Mouse (Mus musculus): ENCODE results near the gene Zdhhc14. TPM values are rescaled to one million over a fixed set of nuclear protein-coding genes. Genes with fewer than 3 reads are reported as not detected.

Zdhhc14 gene
- polyA plus RNA-seq, 1 experiment from 2014 or later = 7.2 TPM

GRCm38 (mm10) chr17:5741061-5741460 is 248.7 kb downstream of the Zdhhc14 start:
- H3K9me3 ChIP-seq = no peaks in the 10 kb centered on the region
- WGBS = 92% methylated on average over 6 of the region's 6 CpGs

GRCm38 (mm10) chr17:5744016-5744415 is 251.7 kb downstream of the Zdhhc14 start:
- H3K9ac ChIP-seq = no peak overlapping the region
- ATAC-seq (ENCODE audit: low FRiP score, low read depth) = no peak

More at GRCm38 (mm10) chr17:5741061-5741460, 248.7 kb downstream of the Zdhhc14 start:
- no peak overlapping the region for H3K9ac ChIP-seq
- ATAC-seq (ENCODE audit: low FRiP score, low read depth) = no peak
- no peak overlapping the region for H3K4me2 ChIP-seq (replicated peaks)
- 0 out of 2 replicates have a peak, but pooled peaks cover 3% of the 10 kb centered on the region for H3K27me3 ChIP-seq (replicated peaks)
- no peak overlapping the region for H3K4me3 ChIP-seq
- no peak overlapping the region for H3K27ac ChIP-seq
- H3K36me3 ChIP-seq = no peaks in the 10 kb centered on the region
- no peaks in the 10 kb centered on the region for H3K4me1 ChIP-seq

DNA sequence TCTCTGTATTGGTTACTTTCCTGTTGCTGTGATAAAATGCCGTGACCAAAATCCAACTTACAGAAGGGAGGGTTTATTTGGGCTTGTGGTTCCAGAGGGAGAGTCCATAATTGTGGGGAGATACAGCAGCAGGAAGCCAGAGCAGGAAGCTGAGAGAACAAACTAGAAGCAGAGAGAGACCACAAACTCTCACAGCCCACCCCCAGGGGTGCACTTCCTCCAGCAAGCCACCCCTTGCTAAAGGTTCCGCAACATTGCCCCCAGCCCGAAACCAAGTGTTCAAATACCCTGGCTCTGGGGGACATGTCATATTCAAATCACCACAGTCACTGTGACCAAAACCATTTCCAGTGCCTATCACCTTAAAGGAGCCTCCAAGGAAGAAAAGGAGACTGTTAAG is 254.0 kb downstream of the Zdhhc14 start:
- Histone ChIP-seq H3K4me1 (no peaks in the 10 kb centered on the region), H3K4me3 (no peak overlapping the region), H3K27me3 (replicated peaks) (no peaks in the 10 kb centered on the region), H3K9ac (no peak overlapping the region), H3K36me3 (no peaks in the 10 kb centered on the region), H3K27ac (no peak overlapping the region), H3K4me2 (replicated peaks) (no peak overlapping the region), H3K9me3 (no peaks in the 10 kb centered on the region)
- WGBS = 91% methylated on average over 3 of the region's 3 CpGs
- no peak for ATAC-seq (ENCODE audit: low FRiP score, low read depth)

More at GRCm38 (mm10) chr17:5744016-5744415, 251.7 kb downstream of the Zdhhc14 start:
- H3K9me3 ChIP-seq = no peaks in the 10 kb centered on the region
- H3K4me3 ChIP-seq = no peak overlapping the region
- 94% methylated on average over 5 of the region's 5 CpGs for WGBS
- H3K4me2 ChIP-seq (replicated peaks) = no peak overlapping the region
- no peaks in the 10 kb centered on the region for H3K27me3 ChIP-seq (replicated peaks)
- H3K4me1 ChIP-seq = no peaks in the 10 kb centered on the region
- H3K36me3 ChIP-seq = no peaks in the 10 kb centered on the region
- no peak overlapping the region for H3K27ac ChIP-seq

- peaks cover 7% of the 10 kb centered on the region; the same call in 1 of the 2 replicates for H3K4me1 ChIP-seq
- no peak overlapping the region for H3K9ac ChIP-seq
- H3K4me3 ChIP-seq = no peak overlapping the region
- no peak overlapping the region for H3K4me2 ChIP-seq (replicated peaks)
- no peaks in the 10 kb centered on the region for H3K36me3 ChIP-seq
- H3K27me3 ChIP-seq (replicated peaks) = no peaks in the 10 kb centered on the region
- 83% methylated on average over 16 of the region's 16 CpGs for WGBS
- H3K9me3 ChIP-seq = no peaks in the 10 kb centered on the region
- ATAC-seq (ENCODE audit: low FRiP score, low read depth) = no peak
- no peak overlapping the region for H3K27ac ChIP-seq
Observed at GRCm38 (mm10) chr17:5747539-5748500, 255.5 kb downstream of the Zdhhc14 start.

DNA sequence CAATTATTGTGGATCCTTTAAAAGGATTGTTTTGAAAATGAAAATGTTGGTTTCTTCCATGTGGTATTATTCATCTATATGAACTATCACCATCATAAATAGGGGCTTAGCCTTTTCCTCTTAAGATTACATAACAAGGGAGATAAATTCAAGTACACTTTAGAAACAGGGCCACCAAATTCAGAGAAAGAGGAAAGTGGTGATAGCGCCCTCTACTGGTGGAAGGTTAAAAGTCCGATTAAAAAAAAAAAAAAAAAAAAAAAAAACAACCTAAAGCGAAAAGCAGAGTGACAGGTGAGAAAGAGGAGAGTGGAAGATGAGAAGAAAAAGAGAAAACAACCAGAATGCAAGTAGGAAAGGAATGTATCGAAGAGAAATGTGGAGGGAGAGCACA is 256.1 kb downstream of the Zdhhc14 start:
- no peaks in the 10 kb centered on the region for H3K9me3 ChIP-seq
- no peak overlapping the region for H3K4me2 ChIP-seq (replicated peaks)
- H3K27me3 ChIP-seq (replicated peaks) = no peaks in the 10 kb centered on the region
- H3K4me3 ChIP-seq = no peak overlapping the region
- no peaks in the 10 kb centered on the region for H3K36me3 ChIP-seq
- no peak overlapping the region for H3K9ac ChIP-seq
- H3K4me1 ChIP-seq = peaks cover 8% of the 10 kb centered on the region; the same call in 1 of the 2 replicates
- no peak for ATAC-seq (ENCODE audit: low FRiP score, low read depth)
- WGBS = 13% methylated on average over 4 of the region's 4 CpGs
- H3K27ac ChIP-seq = no peak overlapping the region

GRCm38 (mm10) chr17:5750278-5750677 is 257.9 kb downstream of the Zdhhc14 start:
- Histone ChIP-seq H3K36me3 (no peaks in the 10 kb centered on the region), H3K27ac (no peak overlapping the region), H3K9me3 (no peaks in the 10 kb centered on the region), H3K27me3 (replicated peaks) (no peaks in the 10 kb centered on the region), H3K4me1 (peaks cover 8% of the 10 kb centered on the region; the same call in 1 of the 2 replicates), H3K9ac (no peak overlapping the region), H3K4me3 (no peak overlapping the region), H3K4me2 (replicated peaks) (no peak overlapping the region)
- WGBS = 76% methylated on average over 4 of the region's 4 CpGs
- no peak for ATAC-seq (ENCODE audit: low FRiP score, low read depth)

GRCm38 (mm10) chr17:5751066-5751465 is 258.7 kb downstream of the Zdhhc14 start:
- ATAC-seq (ENCODE audit: low FRiP score, low read depth) = no peak
- H3K27me3 ChIP-seq (replicated peaks) = no peaks in the 10 kb centered on the region
- H3K9ac ChIP-seq = no peak overlapping the region
- peaks cover 8% of the 10 kb centered on the region; the same call in 1 of the 2 replicates for H3K4me1 ChIP-seq
- no peaks in the 10 kb centered on the region for H3K9me3 ChIP-seq
- H3K27ac ChIP-seq = no peak overlapping the region
- H3K4me2 ChIP-seq (replicated peaks) = no peak overlapping the region
- 76% methylated on average over 3 of the region's 3 CpGs for WGBS
- no peaks in the 10 kb centered on the region for H3K36me3 ChIP-seq
- no peak overlapping the region for H3K4me3 ChIP-seq

- 24% methylated on average over 2 of the region's 2 CpGs for WGBS
- ATAC-seq (ENCODE audit: low FRiP score, low read depth) = no peak
Observed at GRCm38 (mm10) chr17:5752322-5752715, 260.0 kb downstream of the Zdhhc14 start.

GRCm38 (mm10) chr17:5752716-5753585 is 260.6 kb downstream of the Zdhhc14 start:
- peak overlapping the region; percentile 41 for H3K4me3 ChIP-seq
- H3K27ac ChIP-seq = no peak overlapping the region
- peak; percentile 70 for ATAC-seq (ENCODE audit: low FRiP score, low read depth)
- no peaks in the 10 kb centered on the region for H3K36me3 ChIP-seq
- H3K4me2 ChIP-seq (replicated peaks) = peak overlapping the region; percentile 69
- peak overlapping the region; percentile 62 for H3K9ac ChIP-seq
- WGBS = 10% methylated on average over 29 of the region's 29 CpGs
- H3K4me1 ChIP-seq = peaks cover 8% of the 10 kb centered on the region; the same call in 1 of the 2 replicates
- no peaks in the 10 kb centered on the region for H3K9me3 ChIP-seq
- H3K27me3 ChIP-seq (replicated peaks) = no peaks in the 10 kb centered on the region

More at GRCm38 (mm10) chr17:5752322-5752715, 260.0 kb downstream of the Zdhhc14 start:
- H3K27me3 ChIP-seq (replicated peaks) = no peaks in the 10 kb centered on the region
- peak overlapping the region; percentile 69 for H3K4me2 ChIP-seq (replicated peaks)
- peak overlapping the region; percentile 62 for H3K9ac ChIP-seq
- H3K9me3 ChIP-seq = no peaks in the 10 kb centered on the region
- no peak overlapping the region for H3K27ac ChIP-seq
- H3K4me3 ChIP-seq = 0 out of 2 replicates have a peak overlapping the region, but pooled peaks have one; percentile 41
- H3K4me1 ChIP-seq = peaks cover 8% of the 10 kb centered on the region; the same call in 1 of the 2 replicates
- H3K36me3 ChIP-seq = no peaks in the 10 kb centered on the region

DNA sequence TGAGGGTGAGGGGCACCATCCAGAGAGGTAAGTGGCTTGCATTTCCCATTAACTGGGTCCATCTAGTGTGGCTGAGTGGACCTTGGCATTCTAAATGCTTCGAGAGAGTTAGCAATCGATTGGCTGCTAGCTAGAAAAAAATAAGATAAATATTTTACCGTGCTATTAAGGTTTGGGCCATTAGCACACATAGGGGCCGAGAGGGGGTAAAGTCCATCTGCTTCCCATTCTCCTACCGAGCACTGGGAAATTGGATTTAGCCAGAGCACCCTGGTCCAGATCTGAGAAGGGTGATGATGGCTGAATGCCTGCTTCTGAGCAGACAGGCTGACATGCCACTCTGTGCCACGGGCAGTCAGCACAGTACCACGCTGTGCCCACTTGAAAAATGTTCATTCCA is 263.1 kb downstream of the Zdhhc14 start:
- Histone ChIP-seq H3K27ac (no peak overlapping the region), H3K36me3 (no peaks in the 10 kb centered on the region), H3K9ac (no peak overlapping the region), H3K9me3 (no peaks in the 10 kb centered on the region), H3K4me3 (no peak overlapping the region), H3K4me2 (replicated peaks) (no peak overlapping the region), H3K4me1 (peaks cover 8% of the 10 kb centered on the region; the same call in 1 of the 2 replicates), H3K27me3 (replicated peaks) (no peaks in the 10 kb centered on the region)
- ATAC-seq (ENCODE audit: low FRiP score, low read depth) = no peak
- 86% methylated on average over 7 of the region's 7 CpGs for WGBS

DNA sequence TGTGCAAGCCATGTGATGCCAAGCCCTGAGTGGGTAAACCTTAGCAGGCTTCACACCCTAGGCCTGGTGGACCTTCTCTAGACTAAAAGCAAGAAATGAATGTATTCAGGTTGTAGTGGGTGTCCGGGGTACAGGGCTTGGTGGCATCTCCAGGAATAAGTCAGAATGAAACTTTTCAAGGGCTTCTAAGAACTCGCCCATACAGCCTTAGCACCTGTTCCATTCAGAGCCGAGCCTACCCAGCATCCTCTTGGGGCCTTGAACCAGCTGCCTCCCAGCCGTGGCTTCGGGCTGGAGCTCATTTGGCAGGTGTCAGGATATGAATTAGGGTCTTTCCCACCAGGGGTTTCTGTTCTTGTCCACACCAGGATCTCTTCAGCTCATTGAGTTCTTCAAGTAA is 263.7 kb downstream of the Zdhhc14 start:
- no peak overlapping the region for H3K9ac ChIP-seq
- H3K4me1 ChIP-seq = peaks cover 8% of the 10 kb centered on the region; the same call in 1 of the 2 replicates
- 51% methylated on average over 5 of the region's 5 CpGs for WGBS
- no peak for ATAC-seq (ENCODE audit: low FRiP score, low read depth)
- no peaks in the 10 kb centered on the region for H3K27me3 ChIP-seq (replicated peaks)
- no peaks in the 10 kb centered on the region for H3K36me3 ChIP-seq
- no peak overlapping the region for H3K27ac ChIP-seq
- no peaks in the 10 kb centered on the region for H3K9me3 ChIP-seq
- no peak overlapping the region for H3K4me2 ChIP-seq (replicated peaks)
- no peak overlapping the region for H3K4me3 ChIP-seq

- no peak for ATAC-seq (ENCODE audit: low FRiP score, low read depth)
- H3K9ac ChIP-seq = no peak overlapping the region
- H3K4me2 ChIP-seq (replicated peaks) = no peak overlapping the region
- H3K27ac ChIP-seq = no peak overlapping the region
- H3K36me3 ChIP-seq = no peaks in the 10 kb centered on the region
- 93% methylated on average over 15 of the region's 15 CpGs for WGBS
- H3K4me3 ChIP-seq = no peak overlapping the region
- H3K4me1 ChIP-seq = peaks cover 8% of the 10 kb centered on the region; the same call in 1 of the 2 replicates
- no peaks in the 10 kb centered on the region for H3K9me3 ChIP-seq
- H3K27me3 ChIP-seq (replicated peaks) = no peaks in the 10 kb centered on the region
Observed at GRCm38 (mm10) chr17:5756855-5757254, 264.5 kb downstream of the Zdhhc14 start.
